Mouse (Mus musculus): ENCODE results near the gene Arg2.

Gene Arg2

GRCm38 (mm10) chr12:79130299-79131177, at the start of gene Arg2:
TSS of gene Arg2 (plus strand) at chr12:79130777.
- DNase-seq (ENCODE audit: extremely low spot score): peak; percentile 83

- DNase-seq (ENCODE audit: extremely low spot score): peak; percentile 88
Observed at GRCm38 (mm10) chr12:79089182-79089812, 41.3 kb upstream of the Arg2 start, which contains the start of gene Pigh. TSS of gene Pigh (minus strand) at chr12:79089651.

GRCm38 (mm10) chr12:79092569-79092968, 38.0 kb upstream of the Arg2 start:
- no peak for DNase-seq (ENCODE audit: extremely low spot score)

DNA sequence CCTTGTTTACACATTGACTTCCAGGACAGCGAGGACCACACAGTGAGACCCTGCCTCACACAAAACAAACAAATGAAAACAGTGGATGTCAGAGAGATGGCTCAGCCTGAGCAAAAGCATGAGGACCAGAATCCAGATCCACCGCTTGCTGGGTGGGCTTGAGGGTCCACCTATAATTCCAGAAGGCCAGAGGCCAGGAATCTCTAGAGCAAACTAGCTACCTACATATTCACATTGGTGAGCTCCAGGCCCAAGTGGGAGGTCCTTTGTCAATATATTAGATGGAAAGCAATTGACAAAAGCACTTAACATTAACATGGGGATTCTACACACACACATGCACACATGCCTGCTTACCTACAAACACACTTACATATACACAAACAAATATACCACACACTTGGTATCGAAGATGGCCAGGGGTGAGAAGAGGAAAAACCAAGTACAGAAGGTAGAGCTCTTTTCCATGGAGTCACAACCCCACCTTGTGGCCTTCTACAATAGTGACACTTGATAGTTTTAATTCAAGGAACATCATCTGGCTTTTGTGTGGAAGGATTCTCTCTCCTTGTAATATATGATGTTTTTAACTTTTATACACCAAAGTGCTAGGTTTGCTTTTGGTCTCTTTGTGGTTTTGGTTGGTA, 33.3 kb upstream of the Arg2 start:
- DNase-seq (ENCODE audit: extremely low spot score): peak; percentile 27

GRCm38 (mm10) chr12:79103773-79104172, 26.8 kb upstream of the Arg2 start:
- DNase-seq (ENCODE audit: extremely low spot score): no peak

GRCm38 (mm10) chr12:79104544-79104943, 26.0 kb upstream of the Arg2 start:
- no peak for DNase-seq (ENCODE audit: extremely low spot score)

DNA sequence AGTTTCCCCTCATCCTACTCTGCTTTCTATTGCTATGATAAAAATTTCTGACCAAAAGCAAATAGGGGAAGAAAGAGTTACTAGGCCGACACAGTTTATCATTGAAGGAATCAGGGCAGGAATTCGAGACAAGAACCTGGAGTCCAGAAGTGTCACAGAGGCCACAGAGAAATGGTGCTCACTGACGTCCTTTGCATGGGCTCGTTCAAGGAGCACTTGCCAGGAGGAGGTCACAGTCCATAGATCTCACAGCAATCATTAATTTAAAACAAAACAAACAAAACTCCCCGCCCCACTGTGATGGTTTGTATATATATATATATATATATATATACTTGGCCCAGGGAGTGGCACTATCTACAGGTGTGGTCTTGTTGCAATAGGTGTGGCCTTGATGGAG, 25.3 kb upstream of the Arg2 start:
- no peak for DNase-seq (ENCODE audit: extremely low spot score)

GRCm38 (mm10) chr12:79118991-79119390, 11.6 kb upstream of the Arg2 start:
- no peak for DNase-seq (ENCODE audit: extremely low spot score)

- peak; percentile 14 for DNase-seq (ENCODE audit: extremely low spot score)
Observed at GRCm38 (mm10) chr12:79122820-79123219, 7.8 kb upstream of the Arg2 start.

- peak; percentile 25 for DNase-seq (ENCODE audit: extremely low spot score)
Observed at GRCm38 (mm10) chr12:79131178-79131675, 650 bp downstream of the Arg2 start.

DNA sequence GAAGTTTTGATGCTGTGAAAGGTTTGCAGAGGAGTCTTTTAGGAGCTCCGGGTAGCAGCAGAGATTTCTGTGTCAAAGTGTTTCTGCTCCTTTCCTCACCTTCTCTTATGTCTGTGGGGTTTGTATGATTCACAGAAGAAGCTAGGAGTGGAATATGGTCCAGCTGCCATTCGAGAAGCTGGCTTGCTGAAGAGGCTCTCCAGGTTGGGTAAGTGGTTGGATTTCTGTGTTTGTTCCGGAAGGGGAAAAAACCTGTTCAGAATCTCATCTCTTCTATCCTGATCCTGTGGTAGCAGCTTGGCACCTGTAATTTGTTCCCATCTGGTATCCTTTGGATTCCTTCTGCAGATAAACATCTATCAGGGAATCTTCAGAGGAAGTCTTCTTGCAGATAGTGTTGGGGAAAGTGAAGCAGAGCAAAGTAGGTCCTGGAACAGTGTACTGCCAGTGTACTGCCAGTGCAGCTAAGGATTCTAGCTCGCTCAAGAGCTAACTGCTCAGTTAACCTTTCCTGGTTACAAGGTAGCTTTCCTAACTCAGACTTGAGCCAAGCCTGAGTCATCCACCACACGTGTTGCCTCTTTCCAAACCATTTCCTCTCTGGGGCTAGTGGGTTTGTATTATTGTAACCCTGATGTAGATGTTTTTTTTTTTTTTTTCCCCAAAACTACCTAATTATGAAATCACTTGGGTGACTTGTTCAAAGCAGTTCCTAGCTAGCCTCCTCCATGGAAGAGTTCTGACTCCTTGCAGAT, 1.3 kb downstream of the Arg2 start:
- DNase-seq (ENCODE audit: extremely low spot score): no peak

GRCm38 (mm10) chr12:79134676-79135075, 4.1 kb downstream of the Arg2 start:
- no peak for DNase-seq (ENCODE audit: extremely low spot score)

DNA sequence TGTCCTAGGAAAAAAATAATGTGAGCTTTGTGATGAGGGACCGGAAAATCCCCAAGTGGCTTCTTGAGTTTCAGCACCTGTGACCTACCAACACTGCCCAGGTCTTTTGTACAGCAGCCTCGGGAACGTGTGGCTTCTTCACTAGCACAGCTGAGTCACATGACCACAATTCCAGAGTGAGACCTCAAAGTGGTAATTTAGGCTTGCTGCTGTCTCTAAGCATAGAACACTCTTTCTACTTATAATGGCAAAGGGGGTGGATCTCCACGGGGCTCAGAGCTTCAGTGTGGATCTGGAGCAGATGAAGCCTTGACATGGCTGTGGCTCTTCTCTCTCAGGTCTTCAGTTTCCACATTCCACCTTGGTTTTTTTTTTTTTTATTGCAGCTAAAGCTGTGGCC, 4.5 kb downstream of the Arg2 start:
- DNase-seq (ENCODE audit: extremely low spot score): no peak

DNA sequence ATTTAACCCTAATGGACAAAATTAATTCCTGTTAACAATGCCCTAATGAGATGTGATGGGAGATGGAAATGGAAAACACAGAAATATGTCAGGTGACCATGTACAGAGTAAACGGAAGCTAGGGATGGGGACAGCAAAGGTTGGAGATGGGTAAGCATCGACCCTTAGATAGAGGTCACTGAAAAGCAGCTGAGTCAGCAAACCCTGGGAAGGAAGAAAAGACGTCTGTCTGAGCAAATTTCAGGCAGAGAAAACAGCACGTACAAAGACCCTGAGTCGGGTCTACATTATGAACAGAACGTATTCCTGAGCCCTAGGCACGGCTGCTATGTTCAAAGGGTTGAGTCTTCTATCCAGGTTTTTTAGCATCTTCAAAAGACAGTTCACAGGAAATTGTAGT, 6.4 kb downstream of the Arg2 start:
- no peak for DNase-seq (ENCODE audit: extremely low spot score)

DNA sequence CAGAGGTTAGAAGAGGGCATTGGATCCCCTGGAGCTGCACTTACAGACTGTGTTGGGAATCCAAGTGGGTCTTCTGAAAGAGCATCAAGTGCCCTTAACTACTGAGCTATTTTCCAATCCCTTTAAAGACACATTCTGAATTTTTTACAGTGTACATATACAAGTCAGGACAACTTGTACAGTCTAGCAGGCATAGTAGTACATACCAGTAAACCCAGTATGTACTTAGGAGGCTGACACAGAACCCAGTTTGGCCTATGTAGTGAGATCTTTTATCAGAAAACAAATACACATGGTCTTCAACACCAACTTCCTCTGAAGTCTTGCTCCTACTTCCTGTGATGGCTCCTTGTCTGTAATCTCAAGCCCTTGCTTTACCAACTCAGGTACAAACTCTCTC, 8.4 kb downstream of the Arg2 start:
- no peak for DNase-seq (ENCODE audit: extremely low spot score)

- no peak for DNase-seq (ENCODE audit: extremely low spot score)
Observed at GRCm38 (mm10) chr12:79139417-79139816, 8.8 kb downstream of the Arg2 start.

DNA sequence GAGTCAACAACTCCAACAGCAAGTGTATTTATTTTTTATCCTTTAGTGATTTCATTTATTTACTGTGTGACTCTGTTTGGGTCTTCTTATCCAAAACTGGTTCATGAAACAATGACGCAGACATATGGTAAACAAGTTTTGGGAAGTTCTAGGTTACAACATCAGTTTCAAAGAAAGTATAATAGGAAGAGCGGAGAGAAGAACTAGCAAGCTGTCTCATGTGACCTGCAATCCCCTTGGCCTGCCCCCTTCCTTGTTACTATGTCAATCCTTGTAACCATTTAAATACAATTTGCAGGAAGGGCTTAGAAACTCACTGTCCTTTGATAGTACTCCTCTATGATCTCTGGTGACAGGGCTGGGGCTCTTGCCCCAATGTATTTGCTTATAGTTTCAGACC, 10.2 kb downstream of the Arg2 start:
- no peak for DNase-seq (ENCODE audit: extremely low spot score)

- no peak for DNase-seq (ENCODE audit: extremely low spot score)
Observed at GRCm38 (mm10) chr12:79141384-79141783, 10.8 kb downstream of the Arg2 start.

GRCm38 (mm10) chr12:79149653-79150052, 19.1 kb downstream of the Arg2 start:
- DNase-seq (ENCODE audit: extremely low spot score): no peak

DNA sequence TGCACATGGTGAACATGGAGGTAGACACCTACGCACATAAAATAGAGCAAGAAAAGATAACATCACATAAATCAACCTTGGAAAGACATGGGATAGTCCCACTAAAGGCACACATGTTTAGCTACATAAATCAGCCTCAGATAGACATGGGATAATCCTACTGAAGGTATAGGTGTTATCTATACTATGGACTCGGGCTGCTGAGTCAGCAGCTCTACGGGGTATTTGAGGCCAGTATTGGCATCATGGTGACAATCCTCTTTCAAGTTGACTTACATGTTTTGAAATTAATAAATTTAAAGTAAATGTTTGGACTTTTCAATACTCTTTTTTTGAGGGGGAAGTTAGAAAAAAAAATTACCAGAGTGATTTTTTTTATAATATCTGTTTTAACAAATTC, 32.3 kb downstream of the Arg2 start:
- no peak for DNase-seq (ENCODE audit: extremely low spot score)

DNA sequence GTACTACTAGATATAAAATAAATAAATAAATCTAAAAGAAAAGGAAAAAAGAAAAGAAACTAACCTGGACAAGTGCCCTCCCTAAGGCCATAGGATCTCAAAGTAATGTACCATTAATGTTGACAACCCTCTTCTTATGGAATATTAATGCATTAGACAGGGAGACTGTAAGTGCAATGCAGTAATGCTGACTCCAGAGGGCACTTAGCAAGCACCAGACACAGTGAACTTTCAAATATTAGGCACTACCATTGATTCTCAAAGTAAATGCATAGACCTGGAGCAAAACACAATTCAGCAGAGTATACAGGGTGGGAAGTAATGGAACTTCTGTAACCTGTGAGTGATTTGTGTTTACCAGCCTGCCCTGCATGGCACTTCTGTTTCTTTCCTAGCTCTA, 38.6 kb downstream of the Arg2 start:
- no peak for DNase-seq (ENCODE audit: extremely low spot score)

DNA sequence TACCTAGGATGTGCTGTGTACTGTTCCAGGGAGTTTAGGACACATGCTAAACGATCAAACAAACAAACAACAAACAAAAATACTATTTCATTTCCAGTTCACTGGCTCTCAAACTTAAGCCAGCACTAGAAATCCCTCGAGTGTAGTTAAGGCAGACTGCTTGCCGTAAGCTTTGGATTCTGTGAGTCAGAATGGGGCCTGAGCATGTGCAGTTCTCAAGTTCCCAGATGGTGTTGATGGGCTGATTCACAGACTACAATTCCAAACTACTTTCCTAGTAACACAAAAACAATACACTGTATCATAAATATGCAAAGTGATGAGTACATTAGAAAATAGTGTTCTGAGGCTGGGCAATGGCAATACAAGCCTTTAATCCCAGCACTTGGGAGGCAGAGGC, 39.8 kb downstream of the Arg2 start:
- DNase-seq (ENCODE audit: extremely low spot score): no peak

Data from embryo, embryonic 9.5 days (tissue).